Mouse (Mus musculus): ENCODE data around the gene Gas1. TPM values are rescaled to one million over a fixed set of nuclear protein-coding genes. Genes with fewer than 3 reads are reported as not detected.

The Gas1 gene
- total and polyA plus RNA-seq, 2 experiments = 13.9 to 28.2 TPM

- Histone ChIP-seq H3K79me2 (ENCODE audit: control insufficient read depth, insufficient read depth, low read length) (no peaks in the 10 kb centered on the region), H3K4me3 (ENCODE audit: insufficient read depth, low read depth, low read length) (no peak overlapping the region), H3K4me1 (ENCODE audit: control insufficient read depth, insufficient read depth, low read length) (no peaks in the 10 kb centered on the region), H3K36me3 (ENCODE audit: control insufficient read depth, insufficient read depth, low read length) (no peaks in the 10 kb centered on the region), H3K27ac (replicated peaks; ENCODE audit: insufficient read depth, low read depth, low read length) (no peak overlapping the region), H3K9ac (ENCODE audit: low read depth, low read length) (no peak overlapping the region), H3K27me3 (ENCODE audit: control insufficient read depth, insufficient read depth, low read length) (no peaks in the 10 kb centered on the region)
- TF ChIP-seq POLR2A (IDR thresholded peaks at IDR 0.05; ENCODE audit: extremely low read depth, insufficient read depth, low read length) (no peak), CTCF (IDR thresholded peaks at IDR 0.05; ENCODE audit: low read depth, low read length) (no peak)
- DNase-seq (ENCODE audit: extremely low read depth, low read depth, low spot score) = no peak
- WGBS = 86% methylated on average over 7 of the region's 7 CpGs
Measured at GRCm38 (mm10) chr13:60213896-60214295, 36.7 kb upstream of the Gas1 start.

- H3K27ac ChIP-seq (replicated peaks; ENCODE audit: insufficient read depth, low read depth, low read length) = no peak overlapping the region
- no peak overlapping the region for H3K4me3 ChIP-seq (ENCODE audit: insufficient read depth, low read depth, low read length)
- H3K9ac ChIP-seq (ENCODE audit: low read depth, low read length) = no peak overlapping the region
- no peaks in the 10 kb centered on the region for H3K27me3 ChIP-seq (ENCODE audit: control insufficient read depth, insufficient read depth, low read length)
- WGBS = 81% methylated on average over 6 of the region's 6 CpGs
- DNase-seq (ENCODE audit: extremely low read depth, low read depth, low spot score) = peak; percentile 3
- no peaks in the 10 kb centered on the region for H3K36me3 ChIP-seq (ENCODE audit: control insufficient read depth, insufficient read depth, low read length)
- H3K4me1 ChIP-seq (ENCODE audit: control insufficient read depth, insufficient read depth, low read length) = no peaks in the 10 kb centered on the region
- H3K79me2 ChIP-seq (ENCODE audit: control insufficient read depth, insufficient read depth, low read length) = no peaks in the 10 kb centered on the region
- TF ChIP-seq CTCF (IDR thresholded peaks at IDR 0.05; ENCODE audit: low read depth, low read length) (no peak), POLR2A (IDR thresholded peaks at IDR 0.05; ENCODE audit: extremely low read depth, insufficient read depth, low read length) (no peak)
Measured at GRCm38 (mm10) chr13:60207135-60207601, 30.0 kb upstream of the Gas1 start.

- H3K36me3 ChIP-seq (ENCODE audit: control insufficient read depth, insufficient read depth, low read length) = no peaks in the 10 kb centered on the region
- no peaks in the 10 kb centered on the region for H3K79me2 ChIP-seq (ENCODE audit: control insufficient read depth, insufficient read depth, low read length)
- no peak overlapping the region for H3K27ac ChIP-seq (replicated peaks; ENCODE audit: insufficient read depth, low read depth, low read length)
- no peaks in the 10 kb centered on the region for H3K4me1 ChIP-seq (ENCODE audit: control insufficient read depth, insufficient read depth, low read length)
- no peak overlapping the region for H3K9ac ChIP-seq (ENCODE audit: low read depth, low read length)
- no peak for DNase-seq (ENCODE audit: extremely low read depth, low read depth, low spot score)
- no peak overlapping the region for H3K4me3 ChIP-seq (ENCODE audit: insufficient read depth, low read depth, low read length)
- TF ChIP-seq CTCF (IDR thresholded peaks at IDR 0.05; ENCODE audit: low read depth, low read length) (no peak), POLR2A (IDR thresholded peaks at IDR 0.05; ENCODE audit: extremely low read depth, insufficient read depth, low read length) (no peak)
- WGBS = 95% methylated on average over 6 of the region's 6 CpGs
- no peaks in the 10 kb centered on the region for H3K27me3 ChIP-seq (ENCODE audit: control insufficient read depth, insufficient read depth, low read length)
Measured at GRCm38 (mm10) chr13:60204746-60205145, 27.6 kb upstream of the Gas1 start.

GRCm38 (mm10) chr13:60193273-60193672 lies 16.1 kb upstream of the Gas1 start:
- no peak overlapping the region for H3K4me3 ChIP-seq (ENCODE audit: insufficient read depth, low read depth, low read length)
- no peaks in the 10 kb centered on the region for H3K4me1 ChIP-seq (ENCODE audit: control insufficient read depth, insufficient read depth, low read length)
- H3K27ac ChIP-seq (replicated peaks; ENCODE audit: insufficient read depth, low read depth, low read length) = no peak overlapping the region
- WGBS = 35% methylated on average over 6 of the region's 6 CpGs
- no peak overlapping the region for H3K9ac ChIP-seq (ENCODE audit: low read depth, low read length)
- TF ChIP-seq CTCF (IDR thresholded peaks at IDR 0.05; ENCODE audit: low read depth, low read length) (no peak), POLR2A (IDR thresholded peaks at IDR 0.05; ENCODE audit: extremely low read depth, insufficient read depth, low read length) (no peak)
- DNase-seq (ENCODE audit: extremely low read depth, low read depth, low spot score) = no peak
- no peaks in the 10 kb centered on the region for H3K36me3 ChIP-seq (ENCODE audit: control insufficient read depth, insufficient read depth, low read length)
- no peaks in the 10 kb centered on the region for H3K27me3 ChIP-seq (ENCODE audit: control insufficient read depth, insufficient read depth, low read length)
- no peaks in the 10 kb centered on the region for H3K79me2 ChIP-seq (ENCODE audit: control insufficient read depth, insufficient read depth, low read length)

GRCm38 (mm10) chr13:60189923-60190322 lies 12.8 kb upstream of the Gas1 start:
- 63% methylated on average over 10 of the region's 10 CpGs for WGBS
- H3K4me1 ChIP-seq (ENCODE audit: control insufficient read depth, insufficient read depth, low read length) = no peaks in the 10 kb centered on the region
- H3K4me3 ChIP-seq (ENCODE audit: insufficient read depth, low read depth, low read length) = no peak overlapping the region

GRCm38 (mm10) chr13:60188952-60189351 lies 11.8 kb upstream of the Gas1 start:
- no peak overlapping the region for H3K27ac ChIP-seq (replicated peaks; ENCODE audit: insufficient read depth, low read depth, low read length)
- WGBS = 87% methylated on average over 8 of the region's 8 CpGs
- no peak for TF ChIP-seq POLR2A (IDR thresholded peaks at IDR 0.05; ENCODE audit: extremely low read depth, insufficient read depth, low read length)
- no peak for TF ChIP-seq CTCF (IDR thresholded peaks at IDR 0.05; ENCODE audit: low read depth, low read length)

More at GRCm38 (mm10) chr13:60189923-60190322, 12.8 kb upstream of the Gas1 start:
- Histone ChIP-seq H3K27me3 (ENCODE audit: control insufficient read depth, insufficient read depth, low read length) (no peaks in the 10 kb centered on the region), H3K36me3 (ENCODE audit: control insufficient read depth, insufficient read depth, low read length) (no peaks in the 10 kb centered on the region), H3K9ac (ENCODE audit: low read depth, low read length) (no peak overlapping the region), H3K27ac (replicated peaks; ENCODE audit: insufficient read depth, low read depth, low read length) (no peak overlapping the region), H3K79me2 (ENCODE audit: control insufficient read depth, insufficient read depth, low read length) (no peaks in the 10 kb centered on the region)
- TF ChIP-seq CTCF (IDR thresholded peaks at IDR 0.05; ENCODE audit: low read depth, low read length) = no peak
- TF ChIP-seq POLR2A (IDR thresholded peaks at IDR 0.05; ENCODE audit: extremely low read depth, insufficient read depth, low read length) = no peak
- DNase-seq (ENCODE audit: extremely low read depth, low read depth, low spot score) = no peak

More at GRCm38 (mm10) chr13:60188952-60189351, 11.8 kb upstream of the Gas1 start:
- H3K79me2 ChIP-seq (ENCODE audit: control insufficient read depth, insufficient read depth, low read length) = no peaks in the 10 kb centered on the region
- no peak overlapping the region for H3K9ac ChIP-seq (ENCODE audit: low read depth, low read length)
- no peaks in the 10 kb centered on the region for H3K27me3 ChIP-seq (ENCODE audit: control insufficient read depth, insufficient read depth, low read length)
- H3K4me3 ChIP-seq (ENCODE audit: insufficient read depth, low read depth, low read length) = no peak overlapping the region
- DNase-seq (ENCODE audit: extremely low read depth, low read depth, low spot score) = no peak
- H3K4me1 ChIP-seq (ENCODE audit: control insufficient read depth, insufficient read depth, low read length) = no peaks in the 10 kb centered on the region
- no peaks in the 10 kb centered on the region for H3K36me3 ChIP-seq (ENCODE audit: control insufficient read depth, insufficient read depth, low read length)

Data from liver, adult 2 months (tissue).